Mouse (Mus musculus): ENCODE measurements at regions not wholly inside any gene's neighbourhood (a gene's known extent, or its start where the extent isn't known, plus 50 kb on each side); places are given as distances from the start of the nearest gene placed in this dataset.

DNA sequence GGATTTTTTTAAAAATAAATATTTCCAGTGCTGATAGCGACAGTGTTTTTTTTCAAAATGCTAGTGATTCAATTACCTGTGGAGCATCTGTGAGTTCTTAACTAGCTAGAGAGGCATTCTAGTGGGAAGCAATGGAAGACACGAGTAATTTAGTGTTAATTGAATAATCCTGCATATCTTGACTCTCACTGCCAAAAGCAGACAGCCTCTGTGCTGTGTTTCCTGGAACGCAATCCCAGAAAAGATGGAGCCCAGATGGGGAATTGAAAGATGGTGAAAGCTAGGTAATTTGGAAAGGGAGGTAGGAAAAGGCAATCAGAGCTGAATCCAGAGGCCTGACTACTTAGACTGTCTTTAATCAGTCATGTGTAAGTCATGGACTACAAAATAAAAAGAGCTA, 441.0 kb downstream of the Prss52 start:
- TF ChIP-seq CTCF (IDR thresholded peaks at IDR 0.05; ENCODE audit: low read depth) (no peak), EP300 (IDR thresholded peaks at IDR 0.05; ENCODE audit: low read depth) (no peak)

Data from liver, embryonic 14.5 days (tissue).